ENCODE assay signal across 8 mouse cellular contexts in the genomic region with DNA sequence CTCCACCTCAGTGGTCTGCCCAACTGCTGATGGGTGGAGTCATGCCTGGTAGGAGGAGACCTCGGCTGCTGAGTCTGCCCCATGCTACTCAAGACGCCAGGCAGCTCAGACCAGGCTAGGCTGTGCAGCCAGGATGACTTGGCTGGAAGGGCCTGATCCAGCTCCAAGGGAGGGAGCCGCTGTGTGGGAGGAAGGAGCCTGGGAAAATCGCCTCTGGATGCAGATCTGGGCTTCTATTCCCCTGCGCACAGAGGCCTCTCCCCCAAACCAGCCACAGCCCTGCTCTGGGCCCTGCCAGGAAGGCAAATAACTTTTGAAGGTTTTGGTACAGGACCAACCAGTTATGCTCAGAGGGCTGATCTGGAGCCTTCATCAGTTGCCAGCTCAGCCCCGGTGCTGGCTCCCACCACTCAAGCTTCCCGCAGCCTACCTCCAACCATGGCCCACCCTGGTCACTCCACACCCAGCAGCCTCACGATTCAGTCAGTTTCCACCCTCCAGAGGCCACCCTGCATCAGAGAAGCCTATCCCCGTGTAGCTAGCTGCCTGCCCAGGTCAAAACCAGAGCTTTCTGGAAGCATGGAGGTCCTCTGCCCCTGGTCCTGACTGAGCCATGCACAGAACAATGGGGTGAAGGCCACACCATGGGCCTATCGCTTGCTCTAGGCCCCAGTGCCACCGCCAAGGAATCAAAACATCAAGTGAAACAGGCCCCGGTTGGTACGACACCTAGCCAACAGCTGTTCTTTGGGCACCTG. TPM values are rescaled to one million over a fixed set of nuclear protein-coding genes. Genes with fewer than 3 reads are reported as not detected.
A peak's percentile ranks its signal among the peaks of the same experiment; 100 is the strongest.
DNase-seq lines count a peak whose midpoint lies in the region; ATAC-seq lines count a peak whose summit lies in the region.
"Had no signal": no experiment of that assay in that cellular context is flagged by ENCODE, and none has a peak within 500 bp of the region (broad histone marks: within the 10 kb centered on the region; RNA-seq: fewer than 3 reads in every experiment).

No protein-coding gene starts in this region.

- DNase-seq in layer of hippocampus, postnatal 14 days (ENCODE audit: low spot score in 2 of 2), result peak; percentile 31 to 48
- no peak for DNase-seq in layer of hippocampus, adult 8-10 months (ENCODE audit: low spot score in 2 of 2)
- peak; percentile 97 for DNase-seq in fibroblast of lung, adult 2 months (ENCODE audit: low read depth)
- DNase-seq in heart, postnatal 10 days, result peak; percentile 75 to 79
- DNase-seq in cerebellum, adult 8-10 months, result no peak
- DNase-seq in thymus, postnatal 14 days, result no peak
- DNase-seq: thymus, postnatal 25 days had no signal

- H3K27me3 ChIP-seq in stomach, embryonic 15.5 days (replicated peaks), result no peaks in the 10 kb centered on the region

- H3K4me1 ChIP-seq in stomach, embryonic 15.5 days, result no peaks in the 10 kb centered on the region

- WGBS in stomach, embryonic 15.5 days, result 71% methylated on average over 13 of the region's 13 CpGs

- H3K36me3 ChIP-seq in stomach, embryonic 15.5 days, result peaks cover 41% of the 10 kb centered on the region

- peak overlapping the region; percentile 21; the same call in 1 of the 2 replicates for H3K27ac ChIP-seq in stomach, embryonic 15.5 days

- intact Hi-C loops in heart, postnatal 10 days (cut with DNase I), result loop anchor here (5.0 kb wide), 2 partner anchors 173 to 283 kb away; no protein-coding TSS in a partner anchor

- no peaks in the 10 kb centered on the region for H3K9me3 ChIP-seq in stomach, embryonic 15.5 days

- no peak overlapping the region for H3K4me2 ChIP-seq in stomach, embryonic 15.5 days

- no peak overlapping the region for H3K4me3 ChIP-seq in stomach, embryonic 15.5 days (replicated peaks)

- H3K9ac ChIP-seq in stomach, embryonic 15.5 days, result no peak overlapping the region

- peak; percentile 37; the same call in 1 of the 2 replicates for ATAC-seq in stomach, embryonic 15.5 days (ENCODE audit: insufficient read depth, low FRiP score, low read depth)

RNA-seq across cellular contexts. Expression of gene Rsph9, which starts 14.1 kb away (rescaled TPM):
- 10 to 100 TPM; 27.4 to 28.5 TPM for total RNA-seq in layer of hippocampus, postnatal 14 days (2021)
- 10 to 100 TPM; 24.8 to 32.8 (median 28.2) TPM for total RNA-seq in layer of hippocampus, adult 8-10 months (2022)
- 1 to 10 TPM; 1.3 to 2.3 TPM for total RNA-seq in heart, postnatal 10 days (2021)
- 8.7 and 11.6 TPM in 2 replicates for polyA plus RNA-seq in stomach, embryonic 15.5 days (2015; fragmentation: Nextera tagmentation; extraction: Ambion mirVana)

RNA-seq across cellular contexts. Expression of gene Mrps18a, which starts 19.1 kb away (rescaled TPM):
- total RNA-seq in layer of hippocampus, postnatal 14 days (2021), result 10 to 100 TPM; 77.4 to 79.2 TPM
- total RNA-seq in layer of hippocampus, adult 8-10 months (2022), result 10 to 100 TPM; 87.2 to 94.3 (median 90.5) TPM
- 100 to 1,000 TPM; 121 to 129 TPM for total RNA-seq in heart, postnatal 10 days (2021)
- 128 and 137 TPM in 2 replicates for polyA plus RNA-seq in stomach, embryonic 15.5 days (2015; fragmentation: Nextera tagmentation; extraction: Ambion mirVana)

RNA-seq across cellular contexts. Expression of gene Mad2l1bp, which starts 23.4 kb away (rescaled TPM):
- total RNA-seq in layer of hippocampus, postnatal 14 days (2021), result 10 to 100 TPM in 1 of 2 experiments, 1 to 10 TPM in 1; 9.0 to 11.3 TPM
- 10 to 100 TPM in 3 of 4 experiments, 1 to 10 TPM in 1; 10.0 to 12.4 (median 10.3) TPM for total RNA-seq in layer of hippocampus, adult 8-10 months (2022)
- 10 to 100 TPM; 18.5 to 21.6 TPM for total RNA-seq in heart, postnatal 10 days (2021)
- 32.9 and 33.3 TPM in 2 replicates for polyA plus RNA-seq in stomach, embryonic 15.5 days (2015; fragmentation: Nextera tagmentation; extraction: Ambion mirVana)

RNA-seq across cellular contexts. Expression of gene Gtpbp2, which starts 30.9 kb away (rescaled TPM):
- 100 to 1,000 TPM; 100 to 107 TPM for total RNA-seq in layer of hippocampus, postnatal 14 days (2021)
- total RNA-seq in layer of hippocampus, adult 8-10 months (2022), result 100 to 1,000 TPM; 114 to 165 (median 136) TPM
- total RNA-seq in heart, postnatal 10 days (2021), result 10 to 100 TPM; 83.5 to 84.8 TPM
- polyA plus RNA-seq in stomach, embryonic 15.5 days (2015; fragmentation: Nextera tagmentation; extraction: Ambion mirVana), result 34.7 and 35.8 TPM in 2 replicates

Comparison
In these comparisons a context has a peak if more than half of its experiments do, and no peak if none do; other contexts are left out.
1. DNase-seq: peak in layer of hippocampus, postnatal 14 days (2 of 2), fibroblast of lung, adult 2 months (single experiment) and heart, postnatal 10 days (2 of 2); none in layer of hippocampus, adult 8-10 months (0 of 2), cerebellum, adult 8-10 months (single experiment) and thymus, postnatal 14 days (single experiment).
2. RNA of gene Rsph9, which starts 14.1 kb away (total RNA-seq): 24.8 to 32.8 TPM in layer of hippocampus, adult 8-10 months and 27.4 to 28.5 TPM in layer of hippocampus, postnatal 14 days; 1.3 to 2.3 TPM in heart, postnatal 10 days; every median in the first group is over 4 times any median in the second.